Mouse (Mus musculus): ENCODE results near the gene Olfr847. TPM values are rescaled to one million over a fixed set of nuclear protein-coding genes. Genes with fewer than 3 reads are reported as not detected.

The Olfr847 gene
- polyA plus RNA-seq (2015; fragmentation: Nextera tagmentation; extraction: Ambion mirVana): 0.23 TPM in 1 of 2 replicates, not detected in the other

DNA sequence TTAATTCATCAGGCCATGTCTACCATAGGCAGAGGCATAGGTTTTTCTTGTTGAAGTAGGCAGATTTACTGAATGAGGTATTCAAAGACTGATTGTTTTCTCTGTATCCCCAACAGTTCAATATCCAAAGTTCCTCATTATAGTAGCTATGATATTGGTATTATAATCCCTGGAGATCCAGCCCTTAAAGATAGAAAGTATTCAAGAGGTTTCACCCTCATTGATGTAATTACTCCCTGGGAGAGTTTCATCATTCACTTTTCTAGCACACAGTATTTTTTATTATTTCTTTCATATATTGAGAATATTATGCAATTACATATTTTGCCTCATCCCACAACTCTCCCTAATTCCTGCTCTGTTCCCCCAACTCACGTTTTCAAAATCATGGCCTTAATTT lies at the start of gene Olfr847:
Gene Olfr847, minus strand, starts transcription at position 101 of the 400 bp plus-strand sequence.
- Histone ChIP-seq H3K9ac (no peak within 1 kb of the TSS), H3K4me1 (no peaks in the 10 kb centered on the region), H3K27ac (replicated peaks) (no peak within 1 kb of the TSS), H3K27me3 (no peaks in the 10 kb centered on the region), H3K4me2 (replicated peaks) (no peak within 1 kb of the TSS), H3K36me3 (no peaks in the 10 kb centered on the region), H3K4me3 (replicated peaks) (no peak within 1 kb of the TSS), H3K9me3 (replicated peaks) (no peaks in the 10 kb centered on the region)
- no peak for ATAC-seq (ENCODE audit: insufficient number of reproducible peaks, low FRiP score, low TSS enrichment, low read depth)
- WGBS: 50% methylated on average over 1 of the region's 1 CpGs

DNA sequence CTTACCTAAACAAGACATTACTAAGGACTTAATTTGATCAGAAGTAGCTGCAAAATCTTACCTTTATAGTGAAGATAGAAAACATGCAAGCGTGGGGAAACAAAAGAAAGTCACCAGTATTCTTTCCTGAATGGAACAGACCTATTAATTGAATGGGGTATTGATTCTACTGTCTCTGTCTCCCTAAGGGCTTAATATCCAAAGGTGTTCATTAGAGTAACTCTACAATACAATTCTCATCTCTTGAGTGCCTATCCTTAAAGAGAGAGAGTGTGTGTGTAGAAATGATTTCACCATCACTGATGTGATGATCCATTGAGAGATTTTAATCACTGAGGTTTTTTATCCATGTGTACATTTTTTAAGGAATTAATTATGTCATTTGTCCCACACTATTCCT lies 14.6 kb downstream of the Olfr847 start, which contains the start of gene Olfr846:
Gene Olfr846, minus strand, starts transcription at position 101 of the 400 bp plus-strand sequence.
- Histone ChIP-seq H3K4me3 (replicated peaks) (no peak within 1 kb of the TSS), H3K27me3 (no peaks in the 10 kb centered on the region), H3K4me1 (no peaks in the 10 kb centered on the region), H3K4me2 (replicated peaks) (no peak within 1 kb of the TSS), H3K27ac (replicated peaks) (no peak within 1 kb of the TSS), H3K36me3 (no peaks in the 10 kb centered on the region), H3K9me3 (replicated peaks) (0 out of 2 replicates have a peak, but pooled peaks cover 3% of the 10 kb centered on the region), H3K9ac (no peak within 1 kb of the TSS)
- 50% methylated on average over 1 of the region's 1 CpGs for WGBS
- no peak for ATAC-seq (ENCODE audit: insufficient number of reproducible peaks, low FRiP score, low TSS enrichment, low read depth)

DNA sequence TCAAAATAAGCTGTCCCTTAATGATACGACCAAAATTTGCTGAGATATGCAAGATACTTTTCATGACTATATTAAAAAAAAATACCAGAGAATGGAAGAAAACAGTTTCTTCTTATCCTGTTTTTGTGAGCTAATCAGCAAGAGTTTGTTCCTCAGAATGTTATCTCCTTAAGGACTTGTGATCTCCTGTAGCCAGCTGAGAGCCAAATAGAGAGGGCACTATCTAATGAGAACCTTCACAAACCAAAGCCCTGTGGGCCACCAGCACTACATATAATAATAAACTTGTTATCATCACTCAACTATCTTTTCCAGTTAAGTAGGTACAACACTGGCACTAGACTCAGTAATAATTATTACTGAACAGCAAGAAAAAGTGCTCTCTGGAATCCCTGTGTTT lies 42.3 kb downstream of the Olfr847 start, which contains the start of gene Olfr845:
Gene Olfr845, plus strand, starts transcription at position 301 of the 400 bp plus-strand sequence.
- ATAC-seq (ENCODE audit: insufficient number of reproducible peaks, low FRiP score, low TSS enrichment, low read depth): no peak
- no peak within 1 kb of the TSS for H3K9ac ChIP-seq
- no peak within 1 kb of the TSS for H3K27ac ChIP-seq (replicated peaks)
- H3K4me3 ChIP-seq (replicated peaks): no peak within 1 kb of the TSS
- no peaks in the 10 kb centered on the region for H3K9me3 ChIP-seq (replicated peaks)
- H3K4me1 ChIP-seq: no peaks in the 10 kb centered on the region
- H3K27me3 ChIP-seq: no peaks in the 10 kb centered on the region
- H3K36me3 ChIP-seq: no peaks in the 10 kb centered on the region
- WGBS: 57% methylated on average over 1 of the region's 1 CpGs
- no peak within 1 kb of the TSS for H3K4me2 ChIP-seq (replicated peaks)

Other genes with a start within 250 kb of the Olfr847 start
- not detected in 2 replicates for gene Olfr837, start 242.4 kb downstream of the Olfr847 start, polyA plus RNA-seq (2015; fragmentation: Nextera tagmentation; extraction: Ambion mirVana)
- gene Olfr839-ps1, start 201.4 kb downstream of the Olfr847 start, polyA plus RNA-seq (2015; fragmentation: Nextera tagmentation; extraction: Ambion mirVana): 0.03 TPM in 1 of 2 replicates, not detected in the other
- not detected in 2 replicates for gene Olfr843, start 126.7 kb downstream of the Olfr847 start, polyA plus RNA-seq (2015; fragmentation: Nextera tagmentation; extraction: Ambion mirVana)
- gene Olfr844, start 62.3 kb downstream of the Olfr847 start, polyA plus RNA-seq (2015; fragmentation: Nextera tagmentation; extraction: Ambion mirVana): 0.09 TPM in 1 of 2 replicates, not detected in the other
- gene Olfr845, start 42.2 kb downstream of the Olfr847 start, polyA plus RNA-seq (2015; fragmentation: Nextera tagmentation; extraction: Ambion mirVana): not detected in 2 replicates
- not detected in 2 replicates for gene Olfr846, start 14.7 kb downstream of the Olfr847 start, polyA plus RNA-seq (2015; fragmentation: Nextera tagmentation; extraction: Ambion mirVana)
- not detected in 2 replicates for gene Olfr849, start 61.6 kb upstream of the Olfr847 start, polyA plus RNA-seq (2015; fragmentation: Nextera tagmentation; extraction: Ambion mirVana)
- gene Olfr850, start 99.6 kb upstream of the Olfr847 start, polyA plus RNA-seq (2015; fragmentation: Nextera tagmentation; extraction: Ambion mirVana): not detected in 2 replicates
- gene Olfr851, start 114.6 kb upstream of the Olfr847 start, polyA plus RNA-seq (2015; fragmentation: Nextera tagmentation; extraction: Ambion mirVana): not detected in 2 replicates
- gene Olfr853, start 162.4 kb upstream of the Olfr847 start, polyA plus RNA-seq (2015; fragmentation: Nextera tagmentation; extraction: Ambion mirVana): not detected in 2 replicates
- gene Olfr854, start 188.7 kb upstream of the Olfr847 start, polyA plus RNA-seq (2015; fragmentation: Nextera tagmentation; extraction: Ambion mirVana): not detected in 2 replicates
- gene Olfr855, start 203.9 kb upstream of the Olfr847 start, polyA plus RNA-seq (2015; fragmentation: Nextera tagmentation; extraction: Ambion mirVana): 0.11 TPM in 1 of 2 replicates, not detected in the other
- 22.3 and 26.7 TPM in 2 replicates for gene Zfp317, start 243.4 kb upstream of the Olfr847 start, polyA plus RNA-seq (2015; fragmentation: Nextera tagmentation; extraction: Ambion mirVana)